Mouse (Mus musculus) brown adipose tissue, adult 24 weeks (tissue): ENCODE data around the gene Dvl2. TPM values are rescaled to one million over a fixed set of nuclear protein-coding genes. Genes with fewer than 3 reads are reported as not detected.
A peak's percentile ranks its signal among the peaks of the same experiment; 100 is the strongest.

ENCODE experiments used
- H3K27ac ChIP-seq: fragments of 200-500 bp; replicated peaks from 2 replicates; pipeline ENCODE4 v1.5.1; 2012; ENCODE audit warnings: low read depth, mild to moderate bottlenecking, low read length
- H3K4me1 ChIP-seq: fragments of 200-500 bp; 2 replicates; pipeline ENCODE4 v1.6.1; 2012; ENCODE audit warnings: low read length, mixed read lengths; ENCODE audit not compliant: control insufficient read depth, insufficient read depth, insufficient read length
- H3K4me3 ChIP-seq: fragments of 200-500 bp; 2 replicates; pipeline ENCODE4 v1.5.1; 2012; ENCODE audit warnings: low read depth, mild to moderate bottlenecking, low read length, moderate library complexity; ENCODE audit not compliant: insufficient read depth
- polyA plus RNA-seq: library from polyadenylated mRNA; stranded (reverse); fragments of >200 nt; gene quantifications from 2 replicates; pipeline ENCODE4 v1.2.4, GENCODE M21; 2012; ENCODE audit not compliant: missing spikeins, insufficient read depth, insufficient read length

Dvl2 gene
- polyA plus RNA-seq, 1 experiment: 2.6 TPM

- H3K4me1 ChIP-seq: peaks cover 6% of the 10 kb centered on the region
- H3K27ac ChIP-seq: peak overlapping the region; percentile 20; the same call in 1 of the 2 replicates
- peak overlapping the region; percentile 51 for H3K4me3 ChIP-seq
These were observed 7.5 kb upstream of the Dvl2 start for GRCm38 (mm10) chr11:69992932-69993331.

DNA sequence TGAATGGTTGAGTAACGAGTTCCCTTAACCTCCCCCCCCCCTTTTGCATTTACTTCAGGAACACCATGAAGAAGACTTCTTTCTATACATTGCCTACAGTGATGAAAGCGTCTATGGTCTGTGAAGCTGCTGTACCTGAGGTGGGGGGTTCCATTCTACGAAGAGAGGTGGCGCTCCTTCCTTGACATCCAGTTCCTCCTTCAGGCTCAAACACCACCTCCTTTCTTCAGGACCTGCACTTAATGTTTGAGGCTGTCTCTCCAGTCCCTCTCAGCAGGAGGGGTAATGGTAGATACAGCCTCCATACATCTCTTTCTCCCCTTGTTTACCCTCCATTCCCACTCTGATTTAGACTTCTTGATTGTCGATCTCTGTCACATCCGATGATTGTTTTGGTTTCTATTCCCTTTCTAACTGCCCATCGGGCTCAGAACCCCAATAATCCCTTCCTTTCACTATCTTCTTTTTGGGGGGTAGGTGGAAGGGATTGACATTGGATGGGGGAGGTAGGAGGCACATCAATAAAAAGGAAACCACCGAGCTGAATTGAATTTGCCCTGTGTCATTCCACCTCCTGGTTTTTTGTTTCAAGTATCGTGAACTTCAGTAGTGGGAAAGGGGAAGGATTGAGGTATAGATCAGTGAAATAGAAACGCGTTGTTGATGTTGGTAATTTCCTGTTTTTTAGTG, 5.8 kb upstream of the Dvl2 start:
- H3K4me3 ChIP-seq: no peak overlapping the region
- H3K4me1 ChIP-seq: peaks cover 6% of the 10 kb centered on the region
- H3K27ac ChIP-seq: no peak overlapping the region

- Histone ChIP-seq H3K27ac (peak within 1 kb of the TSS; percentile 90), H3K4me3 (peak within 1 kb of the TSS; percentile 99)
These were observed 4.9 kb upstream of the Dvl2 start, which contains the start of gene Phf23 for GRCm38 (mm10) chr11:69995391-69995960. TSS of gene Phf23 (plus strand) at chr11:69995777.

DNA sequence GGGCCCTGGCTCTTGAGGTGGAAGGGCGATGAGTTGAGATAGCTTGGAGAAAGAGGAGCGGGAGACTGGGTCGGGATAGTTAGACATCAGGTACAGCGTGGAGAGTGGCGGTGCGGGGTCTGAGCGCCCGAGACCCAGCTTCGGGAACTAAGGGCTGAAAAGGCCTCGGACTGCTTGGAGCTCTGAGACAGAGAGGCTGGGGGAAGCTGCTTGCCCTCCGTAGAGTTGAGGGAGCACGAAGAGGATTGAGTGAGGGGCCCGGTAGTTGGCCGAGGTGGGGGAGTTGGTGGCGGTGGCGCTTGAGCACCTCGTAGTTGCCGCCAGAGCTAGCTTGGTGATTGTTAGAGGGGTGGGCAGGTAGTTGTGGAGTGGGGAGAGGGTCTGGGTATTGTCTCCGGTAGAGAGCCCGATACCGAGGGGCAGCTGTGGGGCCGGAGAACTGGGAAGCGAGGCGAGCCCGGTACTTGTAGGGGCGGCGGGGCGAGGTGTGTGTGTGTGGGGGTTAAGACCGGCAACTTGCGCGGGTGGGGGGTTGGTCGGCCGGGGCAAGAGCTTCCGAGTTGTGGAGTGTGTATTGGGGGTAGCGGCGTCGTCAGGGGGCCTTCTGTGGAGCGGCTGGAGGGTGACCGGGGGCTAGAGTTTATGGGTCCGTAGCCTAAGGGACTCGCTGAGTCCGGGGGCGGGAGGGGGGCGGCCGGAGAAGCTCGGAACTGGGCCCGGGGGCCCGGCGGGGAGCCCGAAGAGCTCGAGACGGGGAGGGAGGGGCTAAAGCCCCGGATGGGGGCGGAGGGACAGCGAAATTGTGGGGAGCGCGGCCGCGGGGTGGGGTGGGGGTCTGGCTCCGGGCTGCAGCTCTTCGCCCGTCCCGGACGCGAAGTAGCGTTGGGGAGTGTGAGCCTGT, 4.0 kb upstream of the Dvl2 start:
- peak overlapping the region; percentile 91 for H3K27ac ChIP-seq
- H3K4me3 ChIP-seq: peak overlapping the region; percentile 99
- H3K4me1 ChIP-seq: peaks cover 4% of the 10 kb centered on the region

More at GRCm38 (mm10) chr11:69995391-69995960, 4.9 kb upstream of the Dvl2 start, which contains the start of gene Phf23:
- H3K4me1 ChIP-seq: peaks cover 5% of the 10 kb centered on the region

- Histone ChIP-seq H3K27ac (peak overlapping the region; percentile 91), H3K4me3 (peak overlapping the region; percentile 99), H3K4me1 (peaks cover 4% of the 10 kb centered on the region)
These were observed 3.3 kb upstream of the Dvl2 start for GRCm38 (mm10) chr11:69997070-69997509.

GRCm38 (mm10) chr11:69998567-69999491, 1.6 kb upstream of the Dvl2 start:
- Histone ChIP-seq H3K4me3 (no peak overlapping the region), H3K27ac (no peak overlapping the region), H3K4me1 (no peaks in the 10 kb centered on the region)

GRCm38 (mm10) chr11:69999666-70000065, 729 bp upstream of the Dvl2 start:
- Histone ChIP-seq H3K27ac (peak overlapping the region; percentile 4; the same call in 1 of the 2 replicates), H3K4me1 (no peaks in the 10 kb centered on the region), H3K4me3 (no peak overlapping the region)

- no peaks in the 10 kb centered on the region for H3K4me1 ChIP-seq
- 0 out of 2 replicates have a peak overlapping the region, but pooled peaks have one; percentile 73 for H3K27ac ChIP-seq
- H3K4me3 ChIP-seq: peak overlapping the region; percentile 74
These were observed 764 bp downstream of the Dvl2 start for GRCm38 (mm10) chr11:70001159-70001558.

GRCm38 (mm10) chr11:70001865-70002264, 1.5 kb downstream of the Dvl2 start:
- H3K27ac ChIP-seq: no peak overlapping the region
- no peaks in the 10 kb centered on the region for H3K4me1 ChIP-seq
- H3K4me3 ChIP-seq: no peak overlapping the region

DNA sequence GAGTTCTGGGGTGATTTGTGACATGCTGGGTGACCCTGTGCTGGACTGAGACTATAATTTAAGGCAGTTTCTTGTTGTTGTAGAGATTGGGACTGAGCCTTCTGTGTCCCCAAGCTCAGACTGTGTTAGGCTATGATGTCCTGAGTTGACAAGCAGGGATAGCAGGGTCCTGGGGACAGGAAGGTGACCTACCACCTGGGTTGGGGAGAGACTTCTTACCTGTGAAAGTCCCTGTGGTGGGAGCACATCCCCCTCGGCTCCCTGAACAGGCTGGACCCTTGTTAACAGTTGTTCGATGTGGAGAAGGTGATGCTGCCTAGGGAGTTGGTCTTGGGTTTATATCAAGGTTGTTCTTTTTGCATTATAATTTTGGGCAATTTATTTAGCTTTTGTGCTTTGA, 2.1 kb downstream of the Dvl2 start:
- no peak overlapping the region for H3K27ac ChIP-seq
- H3K4me1 ChIP-seq: no peaks in the 10 kb centered on the region
- peak overlapping the region; percentile 8; the same call in 1 of the 2 replicates for H3K4me3 ChIP-seq

DNA sequence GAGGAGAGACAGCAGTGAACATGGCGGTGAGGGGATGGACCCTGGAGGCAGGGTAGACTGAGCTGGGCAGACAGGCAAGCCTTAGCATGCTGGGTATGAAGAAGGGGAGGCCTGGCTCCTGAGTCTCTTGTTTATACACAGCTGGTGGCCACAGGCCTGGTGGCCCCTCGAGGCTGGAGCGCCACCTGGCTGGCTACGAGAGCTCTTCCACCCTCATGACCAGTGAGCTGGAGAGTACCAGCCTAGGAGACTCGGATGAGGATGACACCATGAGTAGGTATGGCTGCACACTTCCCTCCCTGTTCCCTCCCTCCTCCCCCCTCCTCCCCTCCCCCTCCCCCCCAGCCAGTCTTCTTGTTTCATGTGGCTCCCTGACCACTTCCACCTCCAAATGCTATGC, 5.1 kb downstream of the Dvl2 start:
- no peak overlapping the region for H3K4me3 ChIP-seq
- no peak overlapping the region for H3K27ac ChIP-seq
- H3K4me1 ChIP-seq: no peaks in the 10 kb centered on the region

- Histone ChIP-seq H3K4me1 (0 out of 2 replicates have a peak, but pooled peaks cover 2% of the 10 kb centered on the region), H3K27ac (no peak overlapping the region), H3K4me3 (no peak overlapping the region)
These were observed 9.6 kb downstream of the Dvl2 start for GRCm38 (mm10) chr11:70010033-70010432.

DNA sequence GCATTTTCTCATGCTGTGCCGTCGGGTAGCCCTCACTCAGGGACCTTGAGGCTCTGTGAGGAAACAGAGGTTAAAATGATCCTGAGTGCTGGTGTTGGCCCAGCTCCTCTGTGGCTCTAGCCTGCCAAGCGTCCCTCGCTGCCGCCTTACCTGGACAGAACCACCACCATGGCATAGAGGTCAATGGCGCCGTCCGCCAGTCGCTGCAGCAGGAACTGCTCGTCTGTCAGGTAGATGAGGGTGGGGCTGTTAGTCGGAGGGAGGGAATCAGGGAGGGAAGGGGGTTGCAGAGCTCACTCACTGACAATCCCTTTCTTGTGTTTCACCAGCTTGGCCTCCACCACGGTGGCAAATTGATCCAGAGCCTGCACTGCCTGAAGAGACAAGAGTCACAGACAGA, 10.2 kb downstream of the Dvl2 start:
- Histone ChIP-seq H3K4me1 (0 out of 2 replicates have a peak, but pooled peaks cover 2% of the 10 kb centered on the region), H3K4me3 (no peak overlapping the region), H3K27ac (no peak overlapping the region)

DNA sequence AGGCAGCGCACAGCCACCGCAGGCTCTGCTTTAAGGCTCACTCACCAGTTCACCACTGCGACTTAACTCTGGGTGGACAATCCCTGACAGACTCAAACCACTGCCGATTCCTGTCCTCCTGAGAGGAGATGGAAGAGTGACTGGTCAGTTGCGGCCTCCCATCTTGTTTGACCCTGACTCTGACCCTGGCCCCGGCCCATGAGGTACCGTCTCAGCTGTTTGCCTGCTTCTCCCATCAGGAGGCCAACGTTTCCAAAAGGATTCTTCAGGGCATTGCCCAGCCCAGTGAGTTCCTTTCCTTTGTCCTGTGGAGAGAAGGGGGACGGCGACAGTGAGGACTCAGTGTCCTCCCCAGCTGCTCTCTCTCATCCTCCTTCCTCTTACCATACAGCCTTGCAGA, 10.6 kb downstream of the Dvl2 start:
- H3K4me3 ChIP-seq: no peak overlapping the region
- H3K4me1 ChIP-seq: 0 out of 2 replicates have a peak, but pooled peaks cover 2% of the 10 kb centered on the region
- H3K27ac ChIP-seq: no peak overlapping the region
